Mouse (Mus musculus): Measurements from ENCODE around the gene Sapcd1. TPM values are rescaled to one million over a fixed set of nuclear protein-coding genes. Genes with fewer than 3 reads are reported as not detected.

The Sapcd1 gene
- polyA plus RNA-seq, 1 experiment from 2014 or later, result 6.6 TPM

DNA sequence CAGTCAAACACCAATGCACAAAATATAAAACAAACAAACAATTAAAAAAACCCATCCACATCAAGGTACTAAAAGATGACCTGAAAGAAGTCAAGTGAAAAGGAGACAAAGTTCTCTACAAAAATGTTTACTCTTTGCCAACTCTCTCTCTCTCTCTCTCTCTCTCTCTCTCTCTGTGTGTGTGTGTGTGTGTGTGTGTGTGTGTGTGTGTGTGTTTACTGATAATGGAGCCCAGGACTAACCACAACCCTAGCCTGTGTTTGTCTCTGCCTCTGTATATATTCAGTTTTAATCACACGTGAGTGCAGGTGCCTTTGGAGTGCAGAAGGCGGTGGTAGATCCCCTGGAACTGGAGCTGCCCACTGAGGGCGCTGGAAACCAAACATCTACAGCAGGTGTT lies 29.3 kb upstream of the Sapcd1 start:
- Histone ChIP-seq H3K36me3 (ENCODE audit: control insufficient read depth, insufficient read depth, low read length) (peaks cover 73% of the 10 kb centered on the region), H3K4me2 (replicated peaks; ENCODE audit: low read depth, low read length) (no peak overlapping the region), H3K27ac (ENCODE audit: low read depth, low read length) (no peak overlapping the region), H3K9me3 (ENCODE audit: control insufficient read depth, low read length) (no peaks in the 10 kb centered on the region), H3K9ac (ENCODE audit: low read depth, low read length) (no peak overlapping the region), H3K4me3 (ENCODE audit: low read length) (no peak overlapping the region), H3K27me3 (ENCODE audit: control insufficient read depth, insufficient read depth, low read length) (no peaks in the 10 kb centered on the region), H3K4me1 (ENCODE audit: control insufficient read depth, insufficient read depth, low read length) (peaks cover 23% of the 10 kb centered on the region)
- WGBS, result 88% methylated on average over 3 of the region's 3 CpGs
- no peak for ATAC-seq (ENCODE audit: low FRiP score, low TSS enrichment)

- Histone ChIP-seq H3K4me1 (ENCODE audit: control insufficient read depth, insufficient read depth, low read length) (peaks cover 18% of the 10 kb centered on the region), H3K4me2 (replicated peaks; ENCODE audit: low read depth, low read length) (no peak overlapping the region), H3K9me3 (ENCODE audit: control insufficient read depth, low read length) (no peaks in the 10 kb centered on the region), H3K27ac (ENCODE audit: low read depth, low read length) (no peak overlapping the region), H3K36me3 (ENCODE audit: control insufficient read depth, insufficient read depth, low read length) (peaks cover 62% of the 10 kb centered on the region), H3K4me3 (ENCODE audit: low read length) (no peak overlapping the region), H3K9ac (ENCODE audit: low read depth, low read length) (no peak overlapping the region; the same call in 1 of the 2 replicates), H3K27me3 (ENCODE audit: control insufficient read depth, insufficient read depth, low read length) (no peaks in the 10 kb centered on the region)
- no peak for ATAC-seq (ENCODE audit: low FRiP score, low TSS enrichment)
- WGBS, result 88% methylated on average over 7 of the region's 7 CpGs
These were observed 28.1 kb upstream of the Sapcd1 start for GRCm38 (mm10) chr17:35055691-35056495.

GRCm38 (mm10) chr17:35052271-35052798 lies 24.5 kb upstream of the Sapcd1 start:
- Histone ChIP-seq H3K27ac (ENCODE audit: low read depth, low read length) (peak overlapping the region; percentile 100), H3K27me3 (ENCODE audit: control insufficient read depth, insufficient read depth, low read length) (no peaks in the 10 kb centered on the region), H3K36me3 (ENCODE audit: control insufficient read depth, insufficient read depth, low read length) (peaks cover 45% of the 10 kb centered on the region), H3K4me3 (ENCODE audit: low read length) (peak overlapping the region; percentile 61), H3K9me3 (ENCODE audit: control insufficient read depth, low read length) (no peaks in the 10 kb centered on the region), H3K4me1 (ENCODE audit: control insufficient read depth, insufficient read depth, low read length) (peaks cover 28% of the 10 kb centered on the region), H3K4me2 (replicated peaks; ENCODE audit: low read depth, low read length) (peak overlapping the region; percentile 60), H3K9ac (ENCODE audit: low read depth, low read length) (peak overlapping the region; percentile 80)
- ATAC-seq (ENCODE audit: low FRiP score, low TSS enrichment), result no peak
- WGBS, result 80% methylated on average over 12 of the region's 12 CpGs

- no peaks in the 10 kb centered on the region for H3K9me3 ChIP-seq (ENCODE audit: control insufficient read depth, low read length)
- WGBS, result 2% methylated on average over 21 of the region's 21 CpGs
- no peaks in the 10 kb centered on the region for H3K27me3 ChIP-seq (ENCODE audit: control insufficient read depth, insufficient read depth, low read length)
- H3K4me2 ChIP-seq (replicated peaks; ENCODE audit: low read depth, low read length), result peak overlapping the region; percentile 60
- peaks cover 32% of the 10 kb centered on the region for H3K4me1 ChIP-seq (ENCODE audit: control insufficient read depth, insufficient read depth, low read length)
- H3K4me3 ChIP-seq (ENCODE audit: low read length), result peak overlapping the region; percentile 61
- peak; percentile 70 for ATAC-seq (ENCODE audit: low FRiP score, low TSS enrichment)
- H3K27ac ChIP-seq (ENCODE audit: low read depth, low read length), result peak overlapping the region; percentile 100
- peak overlapping the region; percentile 80 for H3K9ac ChIP-seq (ENCODE audit: low read depth, low read length)
- peaks cover 39% of the 10 kb centered on the region for H3K36me3 ChIP-seq (ENCODE audit: control insufficient read depth, insufficient read depth, low read length)
These were observed 23.6 kb upstream of the Sapcd1 start for GRCm38 (mm10) chr17:35051156-35052086.

DNA sequence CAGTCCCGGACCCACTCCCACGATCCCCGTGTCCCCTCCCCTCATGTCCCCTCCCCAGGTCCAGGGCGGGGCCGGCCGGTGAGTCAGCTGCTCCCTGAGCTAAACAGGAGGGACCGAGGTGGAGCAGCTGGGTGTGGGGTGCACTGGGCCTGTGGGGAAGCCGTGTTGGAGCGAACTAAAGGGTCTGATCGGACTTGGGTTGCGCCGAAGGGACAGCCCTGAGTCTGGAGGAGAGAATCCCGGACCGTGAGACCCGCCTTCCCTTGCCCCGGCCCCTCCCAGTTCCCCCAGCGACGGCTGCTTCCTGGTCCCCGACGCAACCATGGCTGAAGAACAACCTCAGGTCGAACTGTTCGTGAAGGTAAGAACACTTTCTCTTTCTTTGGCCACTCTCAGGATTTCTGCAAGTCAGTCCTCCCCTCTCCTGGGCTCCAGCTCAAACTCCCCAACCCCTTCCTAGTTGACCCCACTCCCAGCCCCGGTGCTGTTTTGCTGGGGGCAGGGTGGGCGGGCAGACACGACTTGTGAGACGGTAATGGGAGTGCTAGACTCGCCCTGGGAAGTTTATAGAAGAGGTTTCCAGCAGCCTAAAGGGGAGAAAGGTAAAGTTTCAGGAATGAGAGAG lies 22.4 kb upstream of the Sapcd1 start:
- ATAC-seq (ENCODE audit: low FRiP score, low TSS enrichment), result peak; percentile 30
- Histone ChIP-seq H3K4me1 (ENCODE audit: control insufficient read depth, insufficient read depth, low read length) (peaks cover 32% of the 10 kb centered on the region), H3K4me2 (replicated peaks; ENCODE audit: low read depth, low read length) (peak overlapping the region; percentile 60), H3K9ac (ENCODE audit: low read depth, low read length) (peak overlapping the region; percentile 80), H3K36me3 (ENCODE audit: control insufficient read depth, insufficient read depth, low read length) (peaks cover 28% of the 10 kb centered on the region), H3K9me3 (ENCODE audit: control insufficient read depth, low read length) (no peaks in the 10 kb centered on the region), H3K27ac (ENCODE audit: low read depth, low read length) (peak overlapping the region; percentile 100), H3K4me3 (ENCODE audit: low read length) (peak overlapping the region; percentile 61), H3K27me3 (ENCODE audit: control insufficient read depth, insufficient read depth, low read length) (no peaks in the 10 kb centered on the region)
- 0% methylated on average over 27 of the region's 27 CpGs for WGBS

DNA sequence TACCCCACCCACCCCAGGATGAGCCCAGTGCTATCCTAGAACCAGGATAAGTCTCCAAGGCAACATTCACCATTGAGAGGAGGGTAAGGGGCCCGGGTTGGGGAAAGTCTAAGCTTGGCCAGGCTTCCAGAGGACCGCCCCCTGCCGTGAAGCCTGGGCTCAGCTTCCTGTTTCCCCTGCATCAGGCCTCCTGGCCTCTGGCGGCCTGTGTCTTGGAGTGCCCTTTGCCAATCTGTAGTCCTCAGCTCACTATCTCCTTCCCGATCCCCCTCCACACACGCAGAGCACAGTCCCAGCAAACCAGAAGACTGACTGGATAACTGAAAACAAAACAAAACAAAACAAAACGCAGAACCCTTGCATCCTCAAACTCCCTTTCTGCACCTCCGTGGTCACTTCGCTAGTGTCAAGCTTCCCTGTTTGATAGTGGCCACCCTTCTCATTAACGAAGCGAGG lies 21.8 kb upstream of the Sapcd1 start, which contains the start of gene Clic1:
Gene Clic1 (plus strand): TSS at position 406 of the 456 bp plus-strand sequence.
- peak; percentile 24 for ATAC-seq (ENCODE audit: low FRiP score, low TSS enrichment)

GRCm38 (mm10) chr17:35048932-35049440 lies 21.2 kb upstream of the Sapcd1 start:
- WGBS, result 70% methylated on average over 5 of the region's 5 CpGs
- H3K9me3 ChIP-seq (ENCODE audit: control insufficient read depth, low read length), result no peaks in the 10 kb centered on the region
- H3K4me2 ChIP-seq (replicated peaks; ENCODE audit: low read depth, low read length), result peak overlapping the region; percentile 60; the same call in 1 of the 2 replicates
- H3K36me3 ChIP-seq (ENCODE audit: control insufficient read depth, insufficient read depth, low read length), result peaks cover 18% of the 10 kb centered on the region
- H3K4me1 ChIP-seq (ENCODE audit: control insufficient read depth, insufficient read depth, low read length), result peaks cover 36% of the 10 kb centered on the region
- H3K4me3 ChIP-seq (ENCODE audit: low read length), result peak overlapping the region; percentile 61; the same call in 1 of the 2 replicates
- H3K27ac ChIP-seq (ENCODE audit: low read depth, low read length), result peak overlapping the region; percentile 100
- ATAC-seq (ENCODE audit: low FRiP score, low TSS enrichment), result no peak
- H3K27me3 ChIP-seq (ENCODE audit: control insufficient read depth, insufficient read depth, low read length), result no peaks in the 10 kb centered on the region
- H3K9ac ChIP-seq (ENCODE audit: low read depth, low read length), result peak overlapping the region; percentile 80; the same call in 1 of the 2 replicates

More for the DNA sequence above, 21.8 kb upstream of the Sapcd1 start, which contains the start of gene Clic1:
- peak within 1 kb of the TSS; percentile 80 for H3K9ac ChIP-seq (ENCODE audit: low read depth, low read length)
- no peaks in the 10 kb centered on the region for H3K27me3 ChIP-seq (ENCODE audit: control insufficient read depth, insufficient read depth, low read length)
- H3K27ac ChIP-seq (ENCODE audit: low read depth, low read length), result peak within 1 kb of the TSS; percentile 100
- H3K4me3 ChIP-seq (ENCODE audit: low read length), result peak within 1 kb of the TSS; percentile 61
- no peaks in the 10 kb centered on the region for H3K9me3 ChIP-seq (ENCODE audit: control insufficient read depth, low read length)
- peaks cover 36% of the 10 kb centered on the region for H3K4me1 ChIP-seq (ENCODE audit: control insufficient read depth, insufficient read depth, low read length)
- 3% methylated on average over 11 of the region's 11 CpGs for WGBS
- peak within 1 kb of the TSS; percentile 60 for H3K4me2 ChIP-seq (replicated peaks; ENCODE audit: low read depth, low read length)
- peaks cover 24% of the 10 kb centered on the region for H3K36me3 ChIP-seq (ENCODE audit: control insufficient read depth, insufficient read depth, low read length)

Measured in kidney, embryonic 14.5 days (tissue).